Mouse (Mus musculus): Measurements from ENCODE around the gene Fgg.

Fgg gene

GRCm38 (mm10) chr3:83007557-83007956 is at the start of gene Fgg:
Fgg (plus strand) TSS chr3:83007724.
- DNase-seq = no peak

DNA sequence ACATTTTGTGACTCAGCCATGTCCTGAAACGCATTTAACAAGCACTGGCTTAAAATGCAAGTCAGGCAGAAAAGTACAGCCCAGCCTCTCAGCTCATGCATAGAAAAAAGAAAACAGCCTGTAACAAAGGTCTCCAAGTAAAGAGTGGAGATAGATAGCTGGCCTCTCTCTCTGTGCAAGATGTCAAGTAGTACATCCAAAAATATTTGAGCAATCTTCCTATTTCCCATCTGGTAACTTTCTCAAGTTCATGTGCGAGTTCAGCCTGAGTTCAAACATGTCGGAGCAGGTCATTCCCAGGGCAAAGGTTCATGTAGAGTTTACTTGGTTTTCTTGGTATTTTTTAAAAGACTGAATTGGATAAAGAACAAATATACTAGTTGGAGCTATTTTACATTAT is 36.5 kb upstream of the Fgg start:
- no peak for DNase-seq

DNA sequence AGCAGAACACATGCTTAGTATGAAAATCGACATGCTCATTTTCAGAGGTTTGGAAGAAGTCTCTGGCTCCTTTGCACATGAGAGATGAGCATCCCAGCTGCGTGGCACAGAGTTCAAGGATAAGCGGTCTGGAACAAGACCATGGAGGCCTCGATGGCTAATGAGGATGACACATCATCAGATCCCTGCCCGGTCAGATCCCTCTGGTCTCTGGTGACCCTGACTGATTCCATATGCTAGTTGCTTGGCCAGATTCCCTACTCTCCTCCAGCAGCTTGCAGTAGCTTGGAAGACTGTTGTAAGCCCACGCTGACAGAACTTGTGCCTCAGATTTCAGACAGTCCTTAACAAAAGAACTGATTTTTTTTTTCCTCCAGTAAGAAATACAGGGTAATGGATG is 26.7 kb upstream of the Fgg start:
- DNase-seq = no peak

DNA sequence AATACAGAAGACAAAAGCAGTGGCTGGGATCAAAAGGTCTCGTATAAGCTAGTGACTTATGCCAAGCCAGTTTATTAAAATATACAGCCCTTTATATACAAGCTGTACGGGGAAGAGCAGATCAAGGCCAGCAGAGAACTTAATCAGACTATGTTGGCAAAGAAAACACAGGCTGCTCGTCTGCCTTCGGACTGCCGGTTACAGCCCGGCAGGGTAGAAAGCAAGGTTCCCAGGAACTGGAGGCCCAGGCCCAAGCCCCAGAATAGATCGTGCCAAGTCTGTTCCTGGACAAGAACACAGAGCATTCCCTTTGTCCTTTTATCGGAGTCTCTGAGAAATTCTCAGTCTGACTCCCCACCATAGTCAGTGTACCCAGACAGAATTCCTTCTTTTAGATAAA is 25.7 kb upstream of the Fgg start:
- DNase-seq = no peak

DNA sequence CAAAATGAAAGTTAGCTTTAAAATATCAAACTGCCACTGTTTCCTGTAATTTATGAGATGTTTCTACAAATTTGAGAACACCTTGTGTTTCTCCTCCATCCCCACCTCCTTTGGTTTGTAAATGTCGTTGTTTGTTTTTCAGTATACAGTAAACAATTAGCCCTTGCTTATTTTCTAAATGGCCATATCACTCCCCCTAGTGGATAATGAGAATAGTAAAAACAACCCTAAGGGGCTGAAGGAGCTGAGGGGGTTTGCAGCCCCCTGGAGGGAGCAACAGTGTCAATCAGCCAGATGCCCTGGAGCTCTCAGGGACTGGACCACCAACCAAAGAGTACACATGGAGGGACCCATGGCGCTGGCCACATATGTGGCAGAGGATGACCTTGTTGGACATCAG is 22.7 kb upstream of the Fgg start:
- DNase-seq = no peak

DNA sequence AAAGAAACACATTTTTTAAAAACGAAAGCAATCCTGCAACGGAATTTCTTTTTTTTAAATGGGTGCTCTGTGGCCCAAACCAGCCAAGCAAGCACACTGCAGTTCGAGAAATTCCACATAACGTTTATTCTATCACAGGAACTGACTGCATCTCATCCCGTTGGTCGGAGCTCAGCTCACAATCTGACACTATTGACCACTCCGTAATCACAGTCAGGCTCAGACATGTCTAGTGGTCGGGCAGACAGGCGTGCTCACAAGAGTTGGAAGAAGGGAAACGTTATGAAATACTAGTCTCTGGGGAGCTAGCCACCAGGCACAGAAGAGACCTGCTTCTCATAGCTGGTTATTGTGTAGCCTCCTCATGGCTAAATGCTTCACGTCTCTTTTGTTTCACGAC is 15.6 kb upstream of the Fgg start:
- DNase-seq = no peak

DNA sequence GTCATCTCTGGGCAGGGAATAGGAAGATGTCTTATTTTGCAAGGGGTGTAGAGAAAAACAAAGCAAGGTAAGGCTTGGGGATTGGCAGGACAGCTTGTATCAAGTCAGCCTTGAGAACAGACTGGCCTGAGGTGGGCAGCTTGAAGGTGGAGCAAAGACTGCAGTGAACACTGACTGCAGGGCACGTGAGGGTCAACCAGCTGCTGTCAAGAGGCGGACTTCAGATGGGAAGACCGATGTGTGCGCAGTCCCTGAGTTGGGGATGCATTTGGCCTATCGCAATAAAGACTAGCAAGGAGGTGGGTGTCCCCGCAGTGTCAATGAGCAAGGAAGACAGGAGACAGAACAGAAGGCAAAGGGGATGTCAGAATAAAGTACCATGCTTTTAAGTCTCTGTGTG is 14.6 kb upstream of the Fgg start:
- no peak for DNase-seq

GRCm38 (mm10) chr3:82995368-82995767 is 12.2 kb upstream of the Fgg start:
- no peak for DNase-seq

- no peak for DNase-seq
These were observed 10.9 kb upstream of the Fgg start for GRCm38 (mm10) chr3:82996656-82997055.

DNA sequence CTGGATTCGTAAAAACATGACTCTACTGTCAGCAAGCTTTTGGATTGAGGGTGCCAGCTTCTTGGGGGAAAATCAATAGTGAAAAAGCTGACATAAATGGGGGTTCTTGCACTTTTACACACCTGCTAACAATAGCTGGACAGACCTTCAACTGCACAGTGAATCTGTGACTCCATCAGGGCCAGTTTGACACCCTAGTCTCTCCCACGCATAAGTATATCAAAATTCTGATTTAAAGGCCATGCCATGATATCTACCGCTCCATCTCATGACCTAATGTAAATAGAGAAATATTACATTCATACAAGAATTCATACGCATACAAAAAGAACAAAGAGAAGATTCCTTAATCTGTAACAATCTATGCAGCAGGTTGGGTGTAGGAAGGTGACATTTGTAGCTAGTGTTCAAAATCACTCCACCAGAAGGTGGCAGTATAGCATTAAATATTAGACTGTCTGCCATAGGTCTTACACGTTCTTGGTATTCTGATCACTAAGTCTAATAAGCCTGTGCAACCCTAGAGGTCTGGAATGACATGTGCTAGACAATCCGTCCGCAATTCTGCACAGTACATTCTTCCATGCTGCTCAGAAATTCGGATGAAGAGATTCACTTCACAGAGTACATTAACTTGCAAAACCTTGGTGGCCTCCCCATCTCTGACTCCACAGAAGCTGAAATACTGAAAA is 8.6 kb upstream of the Fgg start:
- DNase-seq = no peak

GRCm38 (mm10) chr3:82999995-83000394 is 7.5 kb upstream of the Fgg start:
- no peak for DNase-seq

DNA sequence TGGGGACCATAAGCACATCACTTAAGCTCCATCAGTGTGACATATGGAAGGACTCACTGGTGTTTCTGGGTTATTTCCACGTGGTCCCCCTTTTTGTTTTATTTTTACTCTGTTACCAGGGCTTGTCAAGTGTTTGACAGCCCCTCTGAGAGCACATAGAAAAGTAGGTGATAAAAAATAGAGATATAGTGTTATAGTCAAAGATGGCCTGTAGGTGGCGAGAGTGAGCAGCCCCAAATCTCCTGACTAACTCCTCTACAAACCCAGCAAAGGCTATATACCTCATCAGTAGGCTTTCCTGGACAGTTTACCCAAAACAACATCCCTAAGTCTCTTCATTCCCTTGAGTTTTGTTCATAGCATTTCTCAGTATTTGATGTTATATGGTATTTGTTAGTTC is 5.3 kb upstream of the Fgg start:
- peak in 1 of 2 experiments; percentile 18 for DNase-seq

- DNase-seq = no peak
These were observed 4.5 kb upstream of the Fgg start for GRCm38 (mm10) chr3:83003068-83003467.

DNA sequence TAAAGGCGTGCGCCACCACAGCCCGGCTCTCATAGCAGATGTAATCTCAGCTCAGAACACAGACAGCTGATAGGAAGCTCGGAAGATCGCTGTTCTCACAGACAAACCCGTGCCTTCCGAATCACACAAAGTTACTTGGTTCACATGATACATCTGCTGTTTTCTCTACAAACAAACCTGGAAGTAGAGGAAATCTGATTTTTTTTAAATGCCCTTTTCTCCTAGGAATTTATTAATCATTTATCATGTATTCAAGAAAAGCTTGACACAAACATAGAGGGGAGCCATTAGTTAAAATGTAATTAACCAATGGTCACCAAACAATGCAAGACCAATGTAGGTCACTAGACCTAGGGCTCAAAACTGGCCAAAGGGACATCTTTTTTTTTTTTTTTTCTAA is 2.7 kb upstream of the Fgg start:
- no peak for DNase-seq

- no peak for DNase-seq
These were observed 2.8 kb downstream of the Fgg start for GRCm38 (mm10) chr3:83010291-83010690.

DNA sequence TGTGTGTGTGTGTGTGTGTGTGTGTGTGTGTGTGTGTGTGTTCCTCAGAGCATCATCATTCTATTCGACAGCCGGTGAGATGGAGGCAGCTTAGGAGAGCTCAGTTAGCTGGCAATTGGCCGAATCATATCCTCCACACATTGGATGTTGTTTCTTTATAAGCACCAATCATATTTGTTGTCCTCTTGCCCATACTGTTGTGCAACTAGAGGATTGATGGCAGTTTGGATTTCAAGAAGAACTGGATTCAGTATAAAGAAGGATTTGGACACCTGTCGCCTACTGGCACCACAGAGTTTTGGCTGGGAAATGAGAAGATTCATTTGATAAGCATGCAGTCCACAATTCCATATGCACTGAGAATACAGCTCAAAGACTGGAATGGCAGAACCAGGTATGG is 3.6 kb downstream of the Fgg start:
- DNase-seq = no peak

DNA sequence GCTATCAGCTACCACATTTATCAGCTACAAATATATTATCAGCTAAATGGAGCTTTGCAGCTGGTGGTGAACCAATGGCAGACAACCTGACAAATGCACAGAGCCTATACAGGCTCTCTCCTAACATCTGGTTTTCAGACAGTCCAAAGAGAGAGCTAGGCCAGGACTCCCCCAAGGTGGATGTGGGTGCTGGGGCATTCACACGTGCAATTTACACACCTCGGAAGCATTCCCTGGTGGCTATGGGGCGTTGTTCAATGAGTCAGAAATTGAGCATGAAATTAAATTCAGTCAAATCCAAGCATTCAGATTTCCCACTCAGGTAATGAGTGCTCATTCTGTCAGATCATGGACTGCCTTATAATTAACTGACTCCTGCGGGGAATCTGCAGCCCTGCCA is 4.0 kb downstream of the Fgg start:
- no peak for DNase-seq

GRCm38 (mm10) chr3:83012636-83013035 is 5.1 kb downstream of the Fgg start:
- no peak for DNase-seq

DNA sequence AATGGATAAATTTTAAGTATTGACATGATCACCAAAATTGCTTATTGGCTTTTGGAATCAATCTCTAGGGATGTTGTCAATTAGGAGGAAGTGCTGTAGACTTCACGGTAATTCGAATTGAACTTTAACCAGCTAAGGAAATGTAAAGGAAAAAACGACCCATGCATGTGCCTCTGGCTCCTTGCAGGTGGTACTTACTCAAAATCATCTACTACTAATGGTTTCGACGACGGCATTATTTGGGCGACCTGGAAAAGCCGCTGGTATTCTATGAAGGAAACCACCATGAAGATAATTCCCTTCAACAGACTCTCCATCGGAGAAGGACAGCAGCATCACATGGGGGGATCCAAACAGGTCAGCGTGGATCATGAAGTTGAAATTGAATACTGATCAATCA is 6.4 kb downstream of the Fgg start:
- no peak for DNase-seq

DNA sequence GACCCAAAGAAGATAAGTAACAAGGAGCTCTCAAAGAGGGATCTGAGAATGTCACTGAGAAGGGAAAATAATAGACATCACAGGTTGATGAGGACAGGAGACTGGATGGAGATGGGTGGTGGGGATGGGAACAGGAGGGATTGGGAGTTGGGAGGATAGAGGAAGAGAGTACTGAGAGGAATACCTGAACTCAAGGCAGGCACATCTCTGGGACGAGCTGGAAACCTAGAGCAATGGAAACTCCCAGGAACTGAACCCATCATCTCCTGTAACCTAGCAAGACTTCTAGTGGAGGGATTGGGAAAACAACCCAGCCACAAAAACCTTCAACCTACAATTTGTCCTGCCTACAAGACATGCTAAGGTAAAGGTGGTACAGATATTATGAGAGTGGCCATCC is 8.7 kb downstream of the Fgg start:
- no peak for DNase-seq

DNA sequence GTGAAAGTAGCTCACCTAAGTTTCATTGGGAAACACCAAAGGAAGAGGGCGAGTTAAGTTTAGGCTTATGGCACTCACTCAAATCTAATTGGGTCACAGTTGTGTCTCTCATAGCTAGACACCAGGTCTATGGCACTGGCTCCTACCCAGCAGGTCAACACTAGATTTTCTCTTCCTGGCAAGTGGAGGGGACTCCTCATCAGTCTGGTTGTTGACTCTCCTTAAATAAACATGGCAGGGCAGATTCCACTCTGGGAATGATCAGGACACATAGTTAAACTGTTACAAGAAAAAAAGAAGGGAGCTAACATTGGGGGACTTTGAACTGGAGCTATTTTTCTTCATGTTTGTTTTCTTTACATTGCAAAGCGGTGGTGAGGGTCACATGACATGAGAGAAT is 12.9 kb downstream of the Fgg start:
- DNase-seq = no peak

DNA sequence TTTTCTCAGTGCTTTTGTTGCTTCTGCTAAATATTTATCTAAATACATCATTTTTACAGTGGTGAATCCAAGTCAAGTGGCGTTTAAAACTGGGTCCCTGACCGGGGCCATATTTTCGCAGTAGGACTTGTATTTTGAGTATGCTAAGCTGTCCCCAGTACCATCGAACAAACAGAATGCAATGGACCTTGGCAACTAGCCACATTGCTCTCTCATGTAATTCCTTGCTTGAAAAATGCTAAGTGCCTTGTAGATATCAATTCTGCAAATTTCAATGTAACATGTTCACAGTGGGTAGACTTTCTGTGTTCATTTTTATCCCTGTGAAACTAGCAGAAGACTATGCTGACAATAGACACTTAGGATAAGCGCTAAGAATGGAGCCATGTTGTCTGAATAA is 13.7 kb downstream of the Fgg start:
- DNase-seq = no peak

GRCm38 (mm10) chr3:83025036-83025435 is 17.5 kb downstream of the Fgg start:
- no peak for DNase-seq

DNA sequence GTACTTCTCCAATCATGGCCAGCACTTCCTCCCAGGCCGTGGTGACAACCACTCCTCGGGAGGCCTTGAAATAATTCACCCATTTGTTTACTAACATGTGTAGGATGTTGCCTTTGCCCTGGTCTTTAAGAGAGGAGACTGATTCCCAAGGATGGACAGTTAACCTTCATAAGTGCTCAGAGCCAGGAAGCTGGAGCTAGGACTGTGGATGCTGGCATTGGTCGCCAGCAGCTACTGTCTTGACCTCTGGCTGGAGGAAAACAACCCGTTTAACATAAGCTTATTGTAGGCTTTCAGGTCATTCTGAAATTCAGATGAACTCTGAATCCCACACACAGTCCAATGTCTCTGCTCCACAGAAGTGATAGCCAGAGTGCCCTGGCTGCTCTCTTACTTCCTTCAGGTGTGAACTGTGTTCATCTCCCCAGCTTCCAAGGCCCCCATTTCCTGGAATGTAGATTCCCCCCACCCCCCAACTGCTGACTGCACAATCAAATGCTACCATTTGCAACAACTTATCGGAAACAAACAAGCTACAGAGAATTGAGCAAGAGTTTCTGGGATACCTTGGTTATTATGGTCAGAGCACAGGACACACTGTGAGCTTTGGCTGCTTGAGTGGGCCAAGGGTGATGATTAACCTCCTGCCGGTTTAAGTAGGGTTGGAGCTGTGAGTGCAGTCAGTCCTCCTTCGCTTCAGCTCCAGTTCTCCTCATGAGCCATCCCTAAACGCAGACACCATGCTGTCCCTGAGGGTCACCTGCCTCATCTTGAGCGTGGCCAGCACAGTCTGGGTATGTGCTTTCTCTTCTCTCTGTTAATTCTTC is 18.2 kb downstream of the Fgg start, which contains the start of gene Fga:
TSS of gene Fga (plus strand) at position 602 of the 827 bp plus-strand sequence.
- DNase-seq = no peak
